17 mouse cellular contexts compared by ENCODE assay signal in genomic region chr12:72306281-72306680, GRCm38 (mm10).
DNase-seq lines count a peak whose midpoint lies in the region.
"Had no signal": no experiment of that assay in that cellular context is flagged by ENCODE, and none has a peak within 500 bp of the region (broad histone marks: within the 10 kb centered on the region; RNA-seq: fewer than 3 reads in every experiment).

No protein-coding gene starts in this region.

- intact Hi-C loops in heart, postnatal 14 days (cut with DNase I) = no loop called here

- peaks cover 13% of the 10 kb centered on the region; the same call in 1 of the 2 replicates for H3K4me1 ChIP-seq in heart, embryonic 10.5 days

- H3K4me3 ChIP-seq in heart, embryonic 10.5 days = no peak overlapping the region

- WGBS in heart, embryonic 10.5 days = 89% methylated on average over 11 of the region's 11 CpGs

- no peaks in the 10 kb centered on the region for H3K9me3 ChIP-seq in heart, embryonic 10.5 days

- H3K36me3 ChIP-seq in heart, embryonic 10.5 days = no peaks in the 10 kb centered on the region
- H3K36me3 ChIP-seq: G1E had no signal

- DNase-seq in heart, adult 11 months = peak; percentile 70
- DNase-seq in heart, postnatal 14 days = no peak
- peak; percentile 70 for DNase-seq in heart, embryonic 10.5 days (ENCODE audit: low spot score)
- DNase-seq in heart, adult 9 months (ENCODE audit: low spot score in 2 of 2) = no peak
- DNase-seq: adrenal gland, adult 2 months; adrenal gland, adult 8-10 months; adrenal gland, postnatal 10 days; adrenal gland, postnatal 14 days; adrenal gland, postnatal 25 days; adrenal gland, postnatal 36 days; B cell, adult 2 months; cerebellum, adult 11 months; cerebellum, adult 11-12 months; cerebellum, adult 18-20 months had no signal

- H3K27me3 ChIP-seq in heart, embryonic 10.5 days (ENCODE audit: insufficient read depth, poor library complexity, severe bottlenecking) = peaks cover 46% of the 10 kb centered on the region
- H3K27me3 ChIP-seq: CH12.LX, Patski had no signal

- H3K27ac ChIP-seq in heart, embryonic 10.5 days = no peak overlapping the region

Comparison
In these comparisons a context has a peak if more than half of its experiments do, and no peak if none do; other contexts are left out.
1. DNase-seq: peak in heart, adult 11 months (single experiment) and heart, embryonic 10.5 days (single experiment); none in heart, postnatal 14 days (0 of 2) and heart, adult 9 months (0 of 2).